Mouse (Mus musculus) adrenal gland, adult 8-10 months (tissue): ENCODE measurements around the gene Ggt5. TPM values are rescaled to one million over a fixed set of nuclear protein-coding genes. Genes with fewer than 3 reads are reported as not detected.

Source experiments
- DNase-seq: peaks from one replicate; pipeline ENCODE4 v3.0.0; 2022
- total RNA-seq, 4 experiments: library from RNA; stranded (reverse); gene quantifications; 2 replicates each; pipeline ENCODE4 v1.2.4; 2022

Ggt5 gene
- total RNA-seq, 4 experiments from 2014 or later = 4.2 to 9.6 (median 5.7) TPM

DNA sequence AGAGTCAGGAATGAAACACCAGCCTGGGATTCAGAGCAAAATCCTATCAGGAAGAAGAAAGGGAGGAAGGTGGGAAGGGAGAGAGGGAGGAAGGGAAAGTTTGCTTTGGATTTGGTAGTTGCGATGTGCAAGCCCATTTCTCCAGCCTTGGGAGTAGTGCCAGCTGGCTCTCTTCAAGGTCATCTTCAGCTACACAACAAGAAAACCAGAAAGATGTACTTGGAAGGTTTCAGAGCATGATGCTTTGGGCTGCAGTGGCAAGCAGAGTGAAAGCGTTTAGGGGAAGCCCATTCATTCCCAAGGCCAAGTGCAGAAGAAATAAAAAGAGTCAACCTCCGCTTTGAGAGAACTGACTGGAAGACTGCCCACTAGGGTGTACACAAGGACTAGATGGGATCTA is 38.4 kb downstream of the Ggt5 start:
- DNase-seq = peak; percentile 79

DNA sequence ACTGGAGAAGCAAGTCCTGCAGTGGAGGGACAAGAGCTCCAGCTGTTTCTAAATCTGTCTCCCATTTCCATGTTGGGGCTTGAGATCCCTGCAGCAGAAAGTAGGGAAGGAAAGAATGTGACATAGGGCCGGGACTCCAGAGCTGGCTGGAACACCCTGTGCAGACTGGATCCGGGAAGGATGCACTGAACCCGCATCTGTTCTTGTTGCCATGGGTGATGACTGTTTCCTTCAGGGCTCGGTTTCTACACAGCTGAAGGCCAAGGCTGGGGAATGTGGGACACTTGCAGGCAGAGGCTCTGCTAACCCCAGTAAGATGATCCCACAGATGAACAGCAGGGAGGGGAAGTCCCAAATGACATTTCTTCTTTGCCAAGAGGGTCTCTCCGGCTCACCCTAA is 43.5 kb downstream of the Ggt5 start:
- DNase-seq = no peak

GRCm38 (mm10) chr10:75633048-75633447 is 43.9 kb downstream of the Ggt5 start:
- no peak for DNase-seq

DNA sequence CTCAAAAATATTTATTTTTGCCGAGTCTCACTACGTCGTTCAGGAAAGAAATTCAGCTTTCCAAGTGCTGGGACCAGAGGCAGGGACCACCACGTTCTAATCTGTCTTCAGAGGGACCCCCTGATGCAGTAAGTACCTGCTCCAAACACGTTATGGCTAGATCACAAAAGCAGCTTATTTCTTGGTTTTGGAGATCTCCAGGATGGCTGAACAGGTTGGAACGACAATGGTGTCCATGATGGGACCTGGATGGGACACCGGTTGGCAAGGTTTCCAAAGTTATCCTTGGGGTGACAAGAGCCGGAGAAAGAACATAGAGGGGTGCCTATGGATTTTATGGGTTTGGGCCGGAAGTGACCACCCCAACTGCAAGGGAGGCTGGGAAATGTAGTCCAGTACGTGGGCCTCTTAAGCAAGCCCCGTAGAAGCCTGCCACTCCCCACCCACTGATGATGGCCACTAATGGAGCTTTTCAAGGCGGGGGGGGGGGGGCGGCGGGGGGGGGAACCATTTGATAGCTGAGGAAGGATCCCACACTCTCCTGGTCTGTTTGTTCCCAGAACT is 44.5 kb downstream of the Ggt5 start:
- DNase-seq = no peak

GRCm38 (mm10) chr10:75634610-75635009 is 45.5 kb downstream of the Ggt5 start:
- DNase-seq = no peak

DNA sequence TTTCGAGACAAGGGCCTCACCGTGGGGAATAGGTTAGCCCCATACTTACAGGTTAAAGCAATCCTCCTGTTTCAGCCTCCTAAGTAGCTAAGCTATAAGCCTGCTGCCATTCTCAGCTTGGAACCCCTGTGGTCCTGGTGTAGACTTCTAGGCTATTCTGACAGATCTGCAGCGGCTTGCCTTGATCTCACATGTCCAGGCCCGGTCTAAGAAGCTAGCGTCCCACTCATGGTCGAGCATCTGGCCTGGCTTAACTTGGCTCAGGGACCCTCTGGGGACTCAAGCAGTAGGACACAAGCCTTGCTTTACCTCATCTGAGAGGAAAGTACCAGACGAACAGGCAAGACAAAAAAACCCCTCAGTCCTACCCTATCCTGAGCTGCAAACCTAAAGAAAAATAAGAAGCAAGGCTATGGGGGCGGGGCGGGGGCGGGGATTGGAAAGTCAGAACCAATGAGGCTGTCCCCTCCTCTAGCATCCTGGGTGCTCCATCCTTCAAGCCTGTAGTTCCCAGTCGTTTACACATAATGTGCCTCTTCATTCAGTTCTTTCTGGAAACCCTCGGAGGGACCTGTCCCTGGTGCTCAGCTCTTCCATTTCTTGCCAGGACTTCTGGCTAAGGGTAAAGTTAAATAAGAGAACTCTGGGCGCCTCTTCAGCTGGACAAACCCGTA is 46.0 kb downstream of the Ggt5 start:
- DNase-seq = no peak

- peak; percentile 62 for DNase-seq
These were observed 46.5 kb downstream of the Ggt5 start for GRCm38 (mm10) chr10:75635693-75636055.

GRCm38 (mm10) chr10:75636084-75636786 is 47.1 kb downstream of the Ggt5 start:
- no peak for DNase-seq

DNA sequence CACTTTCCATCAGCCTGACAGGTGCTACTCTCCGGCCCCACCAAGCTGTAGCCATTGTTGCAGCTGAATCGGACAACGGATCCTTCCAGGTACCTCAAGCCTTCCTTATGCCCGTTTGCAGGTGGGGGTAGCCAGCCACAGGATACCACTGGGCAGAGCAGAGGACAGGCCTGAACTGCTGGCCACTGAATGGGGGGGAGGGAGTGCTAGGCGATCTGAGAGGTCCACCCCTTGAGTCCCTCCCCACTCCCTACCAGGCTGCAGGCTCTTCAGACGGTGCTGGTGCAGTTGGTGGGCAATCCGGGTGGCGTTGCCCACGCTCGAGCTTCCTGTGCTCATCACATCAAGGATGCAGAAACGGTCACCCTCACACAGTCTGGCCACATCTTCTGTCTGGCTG is 48.6 kb downstream of the Ggt5 start:
- DNase-seq = no peak

GRCm38 (mm10) chr10:75641721-75642222 is 52.6 kb downstream of the Ggt5 start:
- no peak for DNase-seq

- no peak for DNase-seq
These were observed 53.3 kb downstream of the Ggt5 start for GRCm38 (mm10) chr10:75642436-75642835.

DNA sequence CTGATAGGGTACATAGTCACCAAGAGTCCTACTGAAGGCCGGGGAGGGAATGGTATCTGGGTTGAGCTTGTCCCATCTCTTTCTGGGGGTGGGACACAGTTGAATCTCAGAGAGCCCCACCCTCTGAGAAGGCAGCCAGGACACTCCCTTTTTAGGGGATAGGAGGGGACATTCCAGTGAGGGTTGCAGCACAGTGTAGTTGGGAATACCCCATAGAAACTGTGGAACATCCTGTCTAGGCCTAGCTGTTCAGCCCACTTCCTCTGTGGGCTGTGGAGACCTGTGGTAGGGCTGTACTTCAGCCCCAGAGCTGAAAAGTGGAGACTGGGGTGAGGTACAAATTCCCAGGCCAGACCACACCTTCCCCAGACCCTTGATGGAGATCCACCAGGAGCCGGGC is 53.8 kb downstream of the Ggt5 start:
- DNase-seq = no peak

- no peak for DNase-seq
These were observed 54.7 kb downstream of the Ggt5 start, which contains the start of gene Susd2 for GRCm38 (mm10) chr10:75643741-75644343. TSS of gene Susd2 (minus strand) at chr10:75644008.

- no peak for DNase-seq
These were observed 56.5 kb downstream of the Ggt5 start for GRCm38 (mm10) chr10:75645616-75646015.

- no peak for DNase-seq
These were observed 57.3 kb downstream of the Ggt5 start for GRCm38 (mm10) chr10:75646406-75646805.

DNA sequence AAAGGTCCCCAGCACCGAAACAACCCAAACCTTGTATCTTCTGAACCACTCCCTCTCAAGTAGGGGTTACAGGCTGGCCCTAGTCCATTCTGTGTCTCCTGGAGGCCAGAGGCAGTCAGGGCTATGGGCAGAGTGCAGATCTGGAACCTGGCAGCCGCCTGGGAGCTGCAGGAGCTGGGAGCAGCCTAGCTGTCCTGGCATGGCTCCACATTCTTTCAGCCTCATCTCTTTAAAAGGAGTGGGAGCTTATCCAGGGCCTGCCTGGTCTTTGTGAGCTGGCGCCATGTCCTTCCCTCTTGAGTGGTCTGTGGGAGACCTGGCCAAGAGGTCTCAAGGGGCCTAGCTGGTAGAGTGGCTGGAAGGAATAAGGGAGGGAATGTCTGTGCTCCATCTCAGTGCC is 58.2 kb downstream of the Ggt5 start:
- DNase-seq = no peak

DNA sequence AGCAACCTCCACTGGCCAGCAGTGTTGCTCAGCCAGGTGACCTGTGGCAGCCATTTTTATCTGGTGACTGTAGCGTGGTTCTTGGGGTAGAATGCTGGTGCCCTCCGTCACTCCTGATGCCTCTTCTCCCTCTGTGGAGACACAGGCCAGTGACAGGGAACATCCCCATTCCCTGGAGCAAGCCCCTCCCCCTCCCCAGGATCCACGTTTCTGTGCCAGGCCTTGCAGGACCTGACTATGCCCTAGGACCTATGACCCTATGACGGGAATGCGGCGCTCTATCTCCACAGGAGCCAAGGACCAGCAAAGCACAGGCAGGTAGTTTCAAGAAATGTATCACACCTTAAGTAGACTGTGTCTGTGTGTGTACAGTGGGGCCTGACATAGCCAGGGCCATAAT is 59.0 kb downstream of the Ggt5 start:
- DNase-seq = no peak

GRCm38 (mm10) chr10:75649001-75649400 is 59.9 kb downstream of the Ggt5 start:
- no peak for DNase-seq

DNA sequence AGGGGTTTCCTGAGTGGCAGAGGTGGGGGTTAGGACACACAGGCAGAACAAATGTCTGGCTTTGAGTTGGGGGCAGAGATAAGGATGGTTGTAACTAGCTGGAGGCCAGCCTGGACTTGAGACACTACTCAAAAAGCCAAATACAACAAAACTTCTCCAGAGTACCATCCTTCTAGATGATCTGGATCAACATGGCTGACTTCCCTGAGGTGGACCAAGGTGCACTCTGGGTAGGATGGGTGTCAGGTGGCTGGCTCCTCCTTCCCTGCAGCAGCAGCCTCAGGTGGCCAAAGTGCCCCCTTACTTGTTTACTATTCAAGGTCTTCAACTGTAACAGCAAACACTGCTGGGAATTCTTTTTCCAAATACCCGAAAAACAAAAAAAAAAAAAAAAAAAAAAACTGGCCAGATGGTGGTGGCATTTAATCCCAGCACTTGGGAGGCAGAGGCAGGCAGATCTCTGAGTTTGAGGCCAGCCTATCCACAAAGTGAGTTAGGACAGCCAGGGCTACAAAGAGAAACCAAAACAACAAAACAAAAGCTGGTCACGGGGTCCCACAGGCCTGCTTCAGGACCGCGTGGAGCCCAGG is 60.4 kb downstream of the Ggt5 start:
- no peak for DNase-seq

DNA sequence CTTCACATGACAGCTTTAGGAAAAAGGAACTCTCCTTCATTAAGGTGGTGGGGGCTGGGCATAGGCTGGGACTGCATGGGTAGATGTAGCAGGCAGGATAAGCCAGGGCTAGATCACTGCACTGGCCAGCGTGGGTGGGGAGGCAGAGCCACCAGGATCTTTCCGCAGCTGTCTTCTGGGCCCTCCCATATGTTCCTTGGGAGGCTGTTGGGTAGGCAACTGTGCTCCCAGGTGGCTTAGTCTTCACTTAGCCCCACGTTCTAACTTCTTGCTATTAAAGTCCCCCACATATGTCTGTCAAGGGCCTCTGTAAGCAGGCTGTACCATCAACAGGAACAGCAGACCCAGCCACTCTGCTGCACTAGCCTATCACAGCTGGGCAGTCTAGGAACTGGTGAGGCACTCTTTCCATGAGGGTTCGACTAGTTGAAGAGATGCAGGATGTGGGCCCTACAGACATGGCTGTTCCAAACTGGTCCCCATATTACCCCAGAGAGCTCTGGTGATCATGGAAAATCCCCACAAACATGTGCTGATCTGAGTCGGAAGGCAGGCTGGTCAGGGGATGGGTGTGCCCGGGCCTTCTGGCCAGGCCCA is 61.3 kb downstream of the Ggt5 start:
- no peak for DNase-seq

- DNase-seq = no peak
These were observed 62.4 kb downstream of the Ggt5 start for GRCm38 (mm10) chr10:75651381-75652068.

DNA sequence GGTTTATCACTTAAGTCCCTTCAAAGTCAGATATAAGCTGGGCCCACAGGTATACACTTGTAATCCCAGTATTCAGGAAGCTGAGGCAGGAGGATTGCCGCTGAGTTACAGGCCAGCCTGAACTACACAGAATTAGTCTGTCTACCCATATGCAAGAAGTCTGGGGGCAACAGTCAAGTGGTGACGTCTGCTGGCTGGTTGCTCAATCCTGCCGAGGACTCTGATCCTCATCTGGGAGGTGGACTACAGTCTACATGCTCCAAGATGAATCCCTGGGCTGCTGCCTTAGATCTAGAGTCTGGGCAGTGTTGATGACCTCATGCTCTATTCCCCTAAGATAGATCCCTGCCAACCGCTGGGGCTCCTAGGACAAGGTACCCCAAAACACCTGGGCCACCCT is 64.9 kb downstream of the Ggt5 start:
- no peak for DNase-seq
